8 mouse cellular contexts compared by ENCODE assay signal in the genomic region with DNA sequence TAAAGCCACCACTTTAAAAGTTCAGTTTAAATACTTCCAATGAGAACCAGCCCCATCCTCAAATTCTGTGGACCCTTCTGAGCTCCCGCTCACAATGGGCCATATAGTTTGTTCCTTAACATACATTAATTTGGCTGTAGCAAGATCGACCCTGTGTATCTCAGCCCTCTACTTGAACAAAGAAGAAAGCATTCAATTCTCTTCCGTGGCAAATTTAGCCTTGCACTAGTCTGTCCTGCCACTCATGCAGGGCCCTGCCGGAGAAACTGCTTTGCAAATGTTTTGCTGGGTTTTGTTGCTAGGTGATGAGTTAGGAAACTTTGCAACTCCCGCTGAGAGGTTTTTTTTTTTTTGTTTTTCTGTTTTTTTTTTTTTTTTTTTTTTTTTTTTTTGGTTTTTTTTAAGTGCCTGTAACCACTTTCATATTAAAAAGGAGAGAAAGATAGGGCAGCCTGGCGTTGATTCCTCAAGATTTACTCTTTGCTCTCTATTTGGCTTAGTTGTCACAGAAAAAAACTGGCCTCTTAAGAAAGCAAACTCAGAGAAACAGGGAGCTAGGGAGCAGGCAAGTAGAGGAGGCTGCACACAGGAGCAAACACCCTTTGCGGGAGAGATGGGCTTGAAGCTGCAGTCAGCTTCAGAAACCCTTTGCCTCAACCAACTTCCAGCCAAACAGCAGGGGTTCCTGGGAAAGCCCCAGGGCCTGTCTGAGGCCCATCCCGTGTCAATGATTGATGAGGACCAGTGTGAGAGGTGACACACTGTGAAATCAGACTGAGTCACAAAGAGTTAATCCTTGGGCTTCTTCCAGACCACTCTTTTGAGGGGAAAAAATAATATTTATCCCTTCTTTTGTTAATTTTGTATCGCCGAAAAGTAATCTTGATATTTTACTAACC.
A peak's percentile ranks its signal among the peaks of the same experiment; 100 is the strongest.
DNase-seq lines count a peak whose midpoint lies in the region; ATAC-seq and TF ChIP-seq lines count a peak whose summit lies in the region.

No protein-coding gene starts in this region.

- 0 out of 2 replicates have a peak, but pooled peaks have one; percentile 55 for ATAC-seq in kidney, postnatal 0 days (replicated peaks; ENCODE audit: low FRiP score, low read depth)
- no peak for ATAC-seq in heart, embryonic 14.5 days (ENCODE audit: insufficient number of reproducible peaks, insufficient read depth, low FRiP score, low read depth)
- peak; percentile 72 for ATAC-seq in midbrain, embryonic 14.5 days (ENCODE audit: low FRiP score, low TSS enrichment)

- peak; percentile 33 for DNase-seq in kidney, postnatal 0 days (ENCODE audit: low spot score)
- no peak for DNase-seq in kidney, adult 18-20 months
- DNase-seq in brain, adult 2 months (ENCODE audit: low read depth, low spot score): peak; percentile 10
- DNase-seq in midbrain, embryonic 14.5 days: peak; percentile 72
- no peak for DNase-seq in thymus, adult 18-20 months
- DNase-seq in frontal cortex, postnatal 25 days (ENCODE audit: low spot score in 2 of 2): no peak
- no peak for DNase-seq in thymus, adult 2 months

- no peaks in the 10 kb centered on the region for H3K4me1 ChIP-seq in kidney, postnatal 0 days (replicated peaks; ENCODE audit: insufficient read depth, low read length)
- H3K4me1 ChIP-seq in heart, embryonic 14.5 days (ENCODE audit: control insufficient read depth in 2 of 2, insufficient read depth in 2 of 2, low read length in 2 of 2): 0 out of 4 replicates have a peak, but pooled peaks cover 3% of the 10 kb centered on the region in 2 experiments
- no peaks in the 10 kb centered on the region for H3K4me1 ChIP-seq in midbrain, embryonic 14.5 days (ENCODE audit: control insufficient read depth, insufficient read depth, low read length)
- H3K4me1 ChIP-seq in thymus, adult 2 months (replicated peaks; ENCODE audit: control insufficient read depth, insufficient read depth, low read length): no peaks in the 10 kb centered on the region

- no peaks in the 10 kb centered on the region for H3K9me3 ChIP-seq in kidney, postnatal 0 days (replicated peaks; ENCODE audit: low read length)
- H3K9me3 ChIP-seq in heart, embryonic 14.5 days (ENCODE audit: control insufficient read depth, low read length): no peaks in the 10 kb centered on the region
- H3K9me3 ChIP-seq in midbrain, embryonic 14.5 days (ENCODE audit: control insufficient read depth, low read length): no peaks in the 10 kb centered on the region

- peak overlapping the region; percentile 13 for H3K4me2 ChIP-seq in kidney, postnatal 0 days (ENCODE audit: low read length)
- H3K4me2 ChIP-seq in heart, embryonic 14.5 days (ENCODE audit: low read length): peak overlapping the region; percentile 44
- peak overlapping the region; percentile 11 for H3K4me2 ChIP-seq in midbrain, embryonic 14.5 days (ENCODE audit: low read length)

- H3K27me3 ChIP-seq in kidney, postnatal 0 days (ENCODE audit: insufficient read depth, low read length): no peaks in the 10 kb centered on the region
- H3K27me3 ChIP-seq in heart, embryonic 14.5 days (ENCODE audit: control insufficient read depth, insufficient read depth, low read length): no peaks in the 10 kb centered on the region
- H3K27me3 ChIP-seq in midbrain, embryonic 14.5 days (ENCODE audit: control insufficient read depth, insufficient read depth, low read length): no peaks in the 10 kb centered on the region
- H3K27me3 ChIP-seq in thymus, adult 2 months (ENCODE audit: control insufficient read depth, insufficient read depth, low read length): no peaks in the 10 kb centered on the region

- TF ChIP-seq POLR2A in thymus, adult 2 months (IDR thresholded peaks at IDR 0.05; ENCODE audit: control insufficient read depth, extremely low read depth, insufficient read depth, low read length, poor library complexity): no peak

- H3K36me3 ChIP-seq in kidney, postnatal 0 days (ENCODE audit: insufficient read depth, low read length): no peaks in the 10 kb centered on the region
- no peaks in the 10 kb centered on the region for H3K36me3 ChIP-seq in heart, embryonic 14.5 days (ENCODE audit: control insufficient read depth, insufficient read depth, low read length)
- H3K36me3 ChIP-seq in midbrain, embryonic 14.5 days (ENCODE audit: control insufficient read depth, insufficient read depth, low read length): no peaks in the 10 kb centered on the region
- no peaks in the 10 kb centered on the region for H3K36me3 ChIP-seq in thymus, adult 2 months (ENCODE audit: control insufficient read depth, insufficient read depth, low read length)

- H3K27ac ChIP-seq in kidney, postnatal 0 days: 0 out of 2 replicates have a peak overlapping the region, but pooled peaks have one; percentile 31
- no peak overlapping the region for H3K27ac ChIP-seq in heart, embryonic 14.5 days (replicated peaks in 1 of 2; ENCODE audit: control insufficient read depth in 1 of 2, insufficient read depth in 1 of 2, low read depth in 2 of 2, low read length in 2 of 2)
- peak overlapping the region; percentile 73 for H3K27ac ChIP-seq in midbrain, embryonic 14.5 days (replicated peaks; ENCODE audit: low read depth, low read length)
- H3K27ac ChIP-seq in thymus, adult 2 months (ENCODE audit: control insufficient read depth, insufficient read depth, low read length): no peak overlapping the region

- no peak for TF ChIP-seq CTCF in kidney, postnatal 0 days (IDR thresholded peaks at IDR 0.05; ENCODE audit: low read depth)
- no peak for TF ChIP-seq CTCF in thymus, adult 2 months (IDR thresholded peaks at IDR 0.05; ENCODE audit: borderline replicate concordance, control insufficient read depth, extremely low read depth, insufficient read depth, low read length, poor library complexity)

- H3K4me3 ChIP-seq in kidney, postnatal 0 days (replicated peaks; ENCODE audit: low read depth, low read length): no peak overlapping the region
- peak overlapping the region in 1 of 2 experiments; percentile 2; a peak in 1 of 4 replicates for H3K4me3 ChIP-seq in heart, embryonic 14.5 days (ENCODE audit: control insufficient read depth in 1 of 2, insufficient read depth in 1 of 2, low read depth in 1 of 2, low read length in 2 of 2)
- H3K4me3 ChIP-seq in midbrain, embryonic 14.5 days (replicated peaks; ENCODE audit: low read depth, low read length): no peak overlapping the region
- H3K4me3 ChIP-seq in thymus, adult 2 months (ENCODE audit: control insufficient read depth, insufficient read depth, low read length): no peak overlapping the region

- H3K9ac ChIP-seq in kidney, postnatal 0 days (ENCODE audit: low read depth, low read length): no peak overlapping the region
- 0 out of 2 replicates have a peak overlapping the region, but pooled peaks have one; percentile 2 for H3K9ac ChIP-seq in heart, embryonic 14.5 days (ENCODE audit: low read length)
- no peak overlapping the region for H3K9ac ChIP-seq in midbrain, embryonic 14.5 days (replicated peaks; ENCODE audit: low read length)

- WGBS in kidney, postnatal 0 days: 15% methylated on average over 10 of the region's 10 CpGs
- WGBS in heart, embryonic 14.5 days: 17% methylated on average over 10 of the region's 10 CpGs
- WGBS in midbrain, embryonic 14.5 days: 2% methylated on average over 10 of the region's 10 CpGs
- 50% methylated on average over 10 of the region's 10 CpGs for WGBS in thymus, adult 2 months

Comparison
In these comparisons a context has a peak if more than half of its experiments do, and no peak if none do; other contexts are left out.
1. DNase-seq: peak in kidney, postnatal 0 days (single experiment), brain, adult 2 months (single experiment) and midbrain, embryonic 14.5 days (single experiment); none in kidney, adult 18-20 months (single experiment), thymus, adult 18-20 months (0 of 2), frontal cortex, postnatal 25 days (0 of 2) and thymus, adult 2 months (single experiment).
2. H3K27ac ChIP-seq: peak in kidney, postnatal 0 days (single experiment) and midbrain, embryonic 14.5 days (single experiment); none in heart, embryonic 14.5 days (0 of 2) and thymus, adult 2 months (single experiment).
3. Peak in every context shown above with its lines, with median percentiles within 50 percentile points of each other: H3K4me2 ChIP-seq.